Mouse (Mus musculus): ENCODE measurements around the gene Ccpg1os. TPM values are rescaled to one million over a fixed set of nuclear protein-coding genes. Genes with fewer than 3 reads are reported as not detected.

The Ccpg1os gene
- polyA plus RNA-seq, 1 experiment from 2014 or later, result 15.4 TPM

- peaks cover 6% of the 10 kb centered on the region; the same call in 1 of the 2 replicates for H3K9me3 ChIP-seq
- H3K27me3 ChIP-seq (ENCODE audit: poor library complexity, severe bottlenecking), result no peaks in the 10 kb centered on the region
- DNase-seq (ENCODE audit: extremely low spot score, low spot score), result no peak
- 78% methylated on average over 2 of the region's 2 CpGs for WGBS
- H3K4me1 ChIP-seq, result no peaks in the 10 kb centered on the region
- no peak overlapping the region for H3K27ac ChIP-seq
- no peak overlapping the region for H3K4me3 ChIP-seq
- H3K36me3 ChIP-seq (replicated peaks), result peaks cover 40% of the 10 kb centered on the region
These were observed 48.9 kb downstream of the Ccpg1os start for GRCm38 (mm10) chr9:72936301-72936700.

GRCm38 (mm10) chr9:72935309-72935708 is 49.9 kb downstream of the Ccpg1os start:
- peaks cover 6% of the 10 kb centered on the region; the same call in 1 of the 2 replicates for H3K9me3 ChIP-seq
- no peaks in the 10 kb centered on the region for H3K27me3 ChIP-seq (ENCODE audit: poor library complexity, severe bottlenecking)
- 90% methylated on average over 4 of the region's 4 CpGs for WGBS
- H3K4me1 ChIP-seq, result no peaks in the 10 kb centered on the region
- no peak overlapping the region for H3K4me3 ChIP-seq
- no peak for DNase-seq (ENCODE audit: extremely low spot score, low spot score)
- peaks cover 43% of the 10 kb centered on the region for H3K36me3 ChIP-seq (replicated peaks)
- H3K27ac ChIP-seq, result no peak overlapping the region

- 84% methylated on average over 13 of the region's 13 CpGs for WGBS
- peaks cover 6% of the 10 kb centered on the region; the same call in 1 of the 2 replicates for H3K9me3 ChIP-seq
- H3K36me3 ChIP-seq (replicated peaks), result peaks cover 47% of the 10 kb centered on the region
- no peak for DNase-seq (ENCODE audit: extremely low spot score, low spot score)
- H3K27ac ChIP-seq, result no peak overlapping the region
- H3K4me1 ChIP-seq, result peaks cover 16% of the 10 kb centered on the region
- peaks cover 19% of the 10 kb centered on the region for H3K27me3 ChIP-seq (ENCODE audit: poor library complexity, severe bottlenecking)
- H3K4me3 ChIP-seq, result no peak overlapping the region
These were observed 53.9 kb downstream of the Ccpg1os start for GRCm38 (mm10) chr9:72931166-72931790.

Small RNA genes lying within 50 kb of the gene (microRNA-seq; reads per million reads assigned to microRNA genes)
- not detected for gene Gm27353

Other genes starting within 250 kb of the Ccpg1os start
- gene Prtg, start 178.5 kb downstream of the Ccpg1os start, polyA plus RNA-seq (2016; fragmentation: Nextera tagmentation; extraction: Ambion mirVana), result 10.1 and 11.5 TPM in 2 replicates
- gene Pygo1, start 59.7 kb downstream of the Ccpg1os start, polyA plus RNA-seq (2016; fragmentation: Nextera tagmentation; extraction: Ambion mirVana), result 5.2 and 5.5 TPM in 2 replicates
- 1.5 and 1.8 TPM in 2 replicates for gene Dyx1c1, start 26.6 kb downstream of the Ccpg1os start, polyA plus RNA-seq (2016; fragmentation: Nextera tagmentation; extraction: Ambion mirVana)
- not detected in 2 replicates for gene Gm44503, start 26.5 kb downstream of the Ccpg1os start, polyA plus RNA-seq (2016; fragmentation: Nextera tagmentation; extraction: Ambion mirVana)
- 15.5 and 15.9 TPM in 2 replicates for gene Ccpg1, start within 50 bp of the Ccpg1os start, polyA plus RNA-seq (2016; fragmentation: Nextera tagmentation; extraction: Ambion mirVana)
- gene Pigb, start 55.0 kb upstream of the Ccpg1os start, polyA plus RNA-seq (2016; fragmentation: Nextera tagmentation; extraction: Ambion mirVana), result 14.9 and 15.4 TPM in 2 replicates
- gene Rab27a, start 59.5 kb upstream of the Ccpg1os start, polyA plus RNA-seq (2016; fragmentation: Nextera tagmentation; extraction: Ambion mirVana), result 3.1 and 3.4 TPM in 2 replicates
- gene Khdc3, start 116.5 kb upstream of the Ccpg1os start, polyA plus RNA-seq (2016; fragmentation: Nextera tagmentation; extraction: Ambion mirVana), result not detected in 2 replicates
- gene Gm20509, start 117.1 kb upstream of the Ccpg1os start, polyA plus RNA-seq (2016; fragmentation: Nextera tagmentation; extraction: Ambion mirVana), result not detected in 2 replicates
- 157 and 160 TPM in 2 replicates for gene Rsl24d1, start 128.0 kb upstream of the Ccpg1os start, polyA plus RNA-seq (2016; fragmentation: Nextera tagmentation; extraction: Ambion mirVana)